Mouse (Mus musculus): Measurements from ENCODE around the gene Cnot8.

The Cnot8 gene

GRCm38 (mm10) chr11:58104351-58104791, 418 bp downstream of the Cnot8 start:
- no peak for DNase-seq

DNA sequence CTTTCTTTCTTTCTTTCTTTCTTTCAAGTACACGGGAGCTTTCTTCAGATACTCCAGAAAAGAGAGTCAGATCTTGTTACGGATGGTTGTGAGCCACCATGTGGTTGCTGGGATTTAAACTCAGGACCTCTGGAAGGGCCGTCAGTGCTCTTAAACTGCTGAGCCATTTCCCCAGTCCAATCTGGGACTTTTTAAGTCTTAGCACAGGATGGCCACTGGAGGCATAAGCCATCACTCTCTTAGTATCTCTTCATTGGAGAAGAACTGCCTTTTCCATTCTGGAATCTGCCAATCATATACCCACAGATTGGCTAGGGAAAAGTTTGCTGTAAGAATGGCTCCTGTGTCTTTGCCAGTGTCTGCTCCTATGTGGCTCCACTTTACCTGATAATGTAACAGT, 3.1 kb downstream of the Cnot8 start:
- DNase-seq: no peak

DNA sequence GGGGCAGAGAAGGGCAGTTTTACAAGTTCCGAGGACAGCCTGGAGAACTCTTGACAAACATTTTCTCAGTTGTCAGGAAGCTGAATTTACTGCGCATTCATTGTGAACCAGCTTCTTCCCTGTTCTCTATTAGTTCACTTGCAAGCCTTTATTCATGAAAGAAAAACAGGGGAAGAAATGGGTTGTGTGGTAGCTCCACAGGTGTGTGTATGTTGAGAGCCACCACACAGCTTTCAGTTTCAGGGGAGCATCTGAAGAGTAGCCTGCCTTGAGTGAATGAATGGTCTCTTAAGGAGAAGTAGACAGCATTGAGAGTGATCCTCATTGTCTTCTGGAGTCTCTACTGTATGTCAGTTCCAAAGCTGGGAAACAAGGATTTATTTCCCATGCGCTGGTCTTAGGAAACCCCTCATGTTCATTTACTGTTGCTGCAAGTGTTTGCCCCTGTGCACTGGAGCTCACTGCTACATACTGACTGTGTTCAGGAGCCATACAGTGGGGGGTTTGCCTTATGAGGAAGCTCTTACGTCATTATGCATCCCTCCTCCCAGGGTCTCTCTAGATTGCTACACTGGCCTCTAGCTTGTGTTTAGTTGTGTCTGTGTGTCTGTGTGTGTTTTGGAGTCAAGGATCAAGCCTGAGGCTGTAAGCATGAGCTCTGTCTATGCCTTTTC, 3.8 kb downstream of the Cnot8 start:
- DNase-seq: no peak

DNA sequence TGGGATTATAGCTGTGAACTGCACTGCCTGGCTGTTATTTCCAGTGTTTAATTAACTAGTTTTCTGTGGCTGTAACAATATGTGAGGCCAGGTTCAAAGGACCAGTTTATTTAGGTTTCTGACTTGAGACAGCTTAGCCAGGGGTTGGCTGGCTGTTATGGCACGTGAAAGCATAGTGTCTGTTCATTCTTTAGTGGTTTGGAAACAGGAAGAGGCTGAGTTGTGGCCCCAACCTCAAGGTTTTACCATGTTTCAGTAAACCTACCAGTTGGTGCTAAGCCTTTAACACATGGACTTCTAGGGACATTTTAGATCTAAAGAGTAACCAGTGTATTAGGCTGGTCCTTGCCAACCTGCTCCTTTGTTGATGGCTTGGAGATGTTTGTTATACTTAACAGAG, 12.6 kb downstream of the Cnot8 start:
- no peak for DNase-seq

DNA sequence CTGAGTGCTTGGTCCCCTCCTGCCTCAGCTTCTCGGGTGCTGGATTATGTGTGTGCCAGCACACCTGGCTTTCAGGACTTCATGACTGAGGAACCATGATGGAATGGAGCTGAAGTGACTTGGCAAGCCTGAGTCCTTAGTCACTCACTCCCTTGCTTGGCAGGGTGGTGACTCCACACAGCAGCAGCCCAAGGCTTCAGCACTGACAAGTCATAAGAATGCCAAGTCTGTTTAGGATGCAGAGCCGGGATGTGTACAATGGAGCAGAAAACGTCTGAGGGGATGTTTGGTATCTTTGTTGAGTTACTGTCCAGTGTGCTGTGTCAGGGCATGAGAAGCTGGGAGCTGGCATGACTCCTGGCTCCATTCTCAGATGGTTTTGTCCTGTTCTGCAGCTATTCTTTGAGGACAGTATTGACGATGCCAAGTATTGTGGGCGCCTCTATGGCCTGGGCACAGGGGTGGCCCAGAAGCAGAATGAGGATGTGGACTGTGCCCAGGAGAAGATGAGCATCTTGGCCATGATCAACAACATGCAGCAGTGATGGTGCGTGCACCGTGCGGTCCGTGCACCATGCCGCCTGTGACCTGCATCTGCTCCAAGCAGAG, 13.2 kb downstream of the Cnot8 start:
- DNase-seq: no peak

GRCm38 (mm10) chr11:58120655-58121054, 16.7 kb downstream of the Cnot8 start:
- no peak for DNase-seq

GRCm38 (mm10) chr11:58121351-58121750, 17.4 kb downstream of the Cnot8 start:
- no peak for DNase-seq

- no peak for DNase-seq
These were observed 19.8 kb downstream of the Cnot8 start for GRCm38 (mm10) chr11:58123711-58124110.

- no peak for DNase-seq
These were observed 21.1 kb downstream of the Cnot8 start for GRCm38 (mm10) chr11:58125021-58125420.

- peak; percentile 91 for DNase-seq
These were observed 22.6 kb downstream of the Cnot8 start for GRCm38 (mm10) chr11:58126397-58127160.

DNA sequence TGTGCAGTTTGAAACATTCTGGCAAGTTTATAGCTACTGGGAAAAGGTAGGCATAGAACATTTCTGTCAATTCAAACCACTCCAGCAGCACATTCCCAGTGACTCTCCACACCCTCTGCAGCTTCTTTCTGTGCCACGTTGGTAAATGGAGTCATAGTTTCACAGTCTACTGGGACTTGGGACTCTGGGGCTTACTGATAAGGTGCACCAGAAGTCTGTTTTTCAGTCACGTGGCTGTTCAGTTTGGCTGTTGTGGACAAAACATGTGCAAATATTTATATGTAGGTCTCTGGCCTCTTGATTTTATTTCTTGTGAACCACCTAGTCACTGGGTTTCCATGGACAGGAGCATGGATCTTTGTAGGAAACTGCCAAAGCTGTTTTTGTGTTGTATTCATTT, 23.6 kb downstream of the Cnot8 start:
- DNase-seq: no peak

GRCm38 (mm10) chr11:58129302-58129843, 25.4 kb downstream of the Cnot8 start:
- DNase-seq: no peak

- DNase-seq: no peak
These were observed 28.1 kb downstream of the Cnot8 start for GRCm38 (mm10) chr11:58132026-58132425.

GRCm38 (mm10) chr11:58134869-58135268, 30.9 kb downstream of the Cnot8 start:
- DNase-seq: no peak

GRCm38 (mm10) chr11:58135296-58135695, 31.3 kb downstream of the Cnot8 start:
- no peak for DNase-seq

DNA sequence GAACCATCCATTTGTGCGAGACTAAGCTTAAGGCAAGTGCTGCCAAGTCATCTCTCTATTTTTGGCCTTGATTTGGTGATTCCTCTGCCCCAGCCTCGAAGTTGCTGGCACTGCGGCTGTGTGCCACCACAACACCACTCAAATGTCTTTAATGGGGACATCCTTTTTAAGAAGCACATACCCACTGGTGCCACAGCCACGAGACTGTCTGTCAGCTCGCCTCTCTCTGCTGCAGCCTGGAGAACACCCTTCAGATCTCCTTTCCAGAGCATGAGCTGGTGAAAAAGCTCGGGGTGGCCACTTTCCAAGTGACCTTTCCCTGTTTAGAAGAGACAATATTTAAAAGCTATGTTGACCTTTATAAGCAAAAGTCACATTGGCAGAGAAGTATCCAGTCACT, 32.7 kb downstream of the Cnot8 start:
- no peak for DNase-seq

GRCm38 (mm10) chr11:58138821-58139220, 34.9 kb downstream of the Cnot8 start:
- no peak for DNase-seq

DNA sequence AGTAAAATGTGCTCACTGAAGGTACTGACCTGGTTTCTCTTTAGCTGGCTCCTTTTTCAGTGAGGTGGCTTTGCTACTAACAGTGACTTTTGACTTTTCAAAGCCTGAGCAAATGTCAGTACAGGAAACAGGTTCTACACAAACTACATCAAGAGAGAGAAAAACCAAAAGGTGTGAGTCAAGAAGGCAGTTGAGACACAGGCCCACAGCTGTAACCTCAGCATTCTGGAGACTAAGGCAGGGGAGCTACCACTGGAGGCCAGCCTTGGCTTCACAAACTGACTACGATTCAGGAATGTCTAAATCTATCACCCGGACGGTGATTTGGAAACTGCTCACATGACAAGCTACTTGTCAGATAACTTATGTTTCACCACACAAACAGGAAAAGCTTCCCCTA, 35.5 kb downstream of the Cnot8 start:
- DNase-seq: no peak

GRCm38 (mm10) chr11:58143704-58144426, 39.9 kb downstream of the Cnot8 start:
- DNase-seq: no peak

GRCm38 (mm10) chr11:58146241-58146640, 42.3 kb downstream of the Cnot8 start:
- no peak for DNase-seq

DNA sequence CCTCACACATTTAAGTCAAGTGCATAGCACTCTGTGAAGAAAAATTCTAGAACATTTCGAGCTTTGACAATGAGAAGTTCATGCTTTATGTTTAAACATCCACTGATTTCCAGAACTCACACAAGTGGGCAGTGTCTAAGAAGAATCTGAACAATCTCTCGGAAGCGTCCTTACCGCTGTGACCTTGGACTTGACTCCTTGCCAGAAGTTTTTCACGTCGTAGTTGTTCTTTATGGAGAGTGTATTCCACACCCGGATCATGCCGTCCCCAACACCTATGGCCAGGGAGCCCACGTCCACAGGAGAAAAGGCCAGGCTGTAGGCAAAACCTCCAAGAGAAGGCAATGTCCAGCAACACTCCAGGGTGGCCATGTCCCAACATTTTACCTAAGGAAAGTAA, 51.5 kb downstream of the Cnot8 start:
- DNase-seq: no peak

DNA sequence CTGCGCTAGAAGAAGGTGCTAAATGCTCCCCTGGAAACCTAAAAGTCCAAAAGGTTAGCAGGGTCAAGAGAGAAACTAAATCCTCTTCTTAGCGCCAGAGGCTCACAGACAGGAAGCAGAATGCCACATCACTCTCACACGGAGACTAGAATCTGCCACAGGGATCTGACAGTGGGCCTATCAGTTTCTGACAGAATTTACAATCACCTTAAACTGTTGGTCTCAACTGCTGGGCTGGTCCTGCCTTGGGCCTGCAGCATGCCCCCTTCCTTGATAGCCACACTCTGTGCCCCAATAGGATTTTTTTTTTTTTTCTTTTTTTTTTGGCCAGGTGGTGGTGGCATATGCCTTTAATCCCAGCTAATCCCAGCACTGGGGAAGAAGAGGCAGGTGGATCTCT, 52.9 kb downstream of the Cnot8 start:
- no peak for DNase-seq

DNA sequence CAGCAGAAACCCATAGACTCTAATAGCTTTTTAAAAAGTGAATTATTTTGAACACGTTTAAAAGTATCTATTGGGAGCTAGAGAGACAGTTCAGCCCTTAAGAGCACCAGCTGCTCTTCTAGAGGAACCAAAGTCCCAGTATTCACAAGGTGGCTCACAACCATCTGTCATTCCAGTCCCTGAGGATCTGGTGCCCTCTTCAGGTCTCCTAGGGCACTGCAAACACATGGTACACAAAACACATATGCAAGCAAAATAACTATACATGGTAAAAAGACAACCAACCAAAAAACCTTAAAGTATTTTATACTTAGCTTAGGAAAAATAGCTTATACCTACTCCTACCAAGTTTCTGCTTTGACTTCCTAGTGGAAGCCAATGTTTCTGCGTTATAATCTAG, 61.1 kb downstream of the Cnot8 start:
- no peak for DNase-seq

All from kidney, adult 9 months (tissue).